Mouse (Mus musculus) large intestine, adult 2 months (tissue): ENCODE data around the gene Cldn34d. TPM values are rescaled to one million over a fixed set of nuclear protein-coding genes. Genes with fewer than 3 reads are reported as not detected.

Experiments used
- DNase-seq: peaks from one replicate; pipeline ENCODE4 v3.0.0-alpha.2; 2012; ENCODE audit warnings: low read depth, low spot score
- WGBS: fragments of 180-500 bp; shearing (Covaris S2); methylation state at CpG from one replicate; pipeline ENCODE4 v1.1.7; 2018; 5-methylcytosine and 5-hydroxymethylcytosine counted together
- polyA plus RNA-seq: library from polyadenylated mRNA; depleted of rRNA; stranded (reverse); fragments of >200 nt; gene quantifications from 2 replicates; pipeline ENCODE4 v1.2.3, GENCODE M21; 2012; rRNA removed

Gene Cldn34d
- not detected in 2 replicates for polyA plus RNA-seq

DNA sequence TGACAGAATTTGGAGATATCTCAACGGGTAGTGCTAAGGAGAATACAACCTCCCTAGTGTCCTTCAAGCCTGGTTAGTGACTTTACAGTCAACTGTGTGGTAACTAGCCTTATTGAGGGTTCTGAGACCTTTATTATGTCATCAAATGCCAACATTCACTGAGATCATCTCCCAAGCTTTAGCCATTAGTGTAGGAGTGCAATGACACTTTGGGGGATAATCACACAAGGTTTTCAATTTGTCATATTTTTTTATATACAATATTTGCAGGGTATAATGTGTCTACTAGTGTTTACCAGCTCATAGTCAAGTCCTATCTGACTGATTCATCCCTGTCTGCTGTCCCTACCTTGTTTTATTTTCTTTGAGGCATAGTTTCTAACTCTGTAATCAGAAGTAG lies at the start of gene Cldn34d:
Gene Cldn34d, minus strand, starts transcription at position 101 of the 400 bp plus-strand sequence.
- WGBS, result 76% methylated on average over 1 of the region's 1 CpGs
- no peak for DNase-seq

DNA sequence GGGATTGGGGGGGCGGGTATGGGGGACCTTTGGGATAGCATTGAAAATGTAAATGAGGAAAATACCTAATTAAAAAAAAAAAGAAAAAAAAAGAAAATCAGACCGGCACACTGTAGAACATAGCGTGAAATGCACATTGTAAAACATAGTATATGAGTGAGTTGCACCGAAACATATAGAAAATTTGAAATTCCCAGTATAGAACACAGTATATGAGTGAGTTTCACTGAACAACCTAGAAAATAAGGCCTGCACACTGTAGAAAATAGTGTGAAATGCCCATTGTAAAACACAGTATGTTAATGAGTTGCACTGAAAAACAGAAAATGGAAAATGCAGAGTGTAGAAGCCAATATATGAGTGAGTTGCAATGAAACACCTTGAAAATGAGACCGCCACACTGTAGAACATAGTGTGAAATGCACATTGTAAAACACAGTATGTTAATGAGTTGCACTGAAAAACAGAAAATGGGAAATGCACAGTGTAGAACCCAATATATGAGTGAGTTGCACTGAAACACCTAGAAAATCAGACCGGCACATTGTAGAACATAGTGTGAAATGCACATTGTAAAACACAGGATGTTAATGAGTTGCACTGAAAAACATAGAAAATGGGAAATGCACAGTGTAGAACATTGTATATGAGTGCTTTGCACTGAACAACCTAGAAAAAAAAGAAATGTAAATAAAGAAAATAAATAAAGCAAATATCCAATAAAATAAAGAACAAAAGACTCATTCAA lies 4.1 kb downstream of the Cldn34d start:
- 44% methylated on average over 6 of the region's 6 CpGs for WGBS
- DNase-seq, result peak; percentile 99

Other genes with a start within 250 kb of the Cldn34d start
- gene Cldn34b4, start 209.6 kb downstream of the Cldn34d start, polyA plus RNA-seq, result not detected in 2 replicates